Mouse (Mus musculus) stomach, embryonic 14.5 days (tissue): ENCODE measurements around the gene Hspb9. TPM values are rescaled to one million over a fixed set of nuclear protein-coding genes. Genes with fewer than 3 reads are reported as not detected.

Experiments used
- ATAC-seq: fragments of 200-750 bp; cut with Nextera tagmentation; 2 replicates; pipeline ENCODE4 v1.8.0; 2017; ENCODE audit warnings: low read depth, moderate TSS enrichment; ENCODE audit not compliant: insufficient number of reproducible peaks, insufficient read depth, low FRiP score
- H3K27ac ChIP-seq: fragments of 300-500 bp; sonication (generic); 2 replicates; pipeline ENCODE4 v1.5.1; 2014; ENCODE audit warnings: mild to moderate bottlenecking, low read length, moderate library complexity, mixed read lengths
- H3K27me3 ChIP-seq: fragments of 300-500 bp; sonication (generic); 2 replicates; pipeline ENCODE4 v1.6.1; 2014; ENCODE audit warnings: low read length, control low read depth, mixed read lengths; ENCODE audit not compliant: control insufficient read depth, insufficient read depth
- H3K36me3 ChIP-seq: fragments of 300-500 bp; sonication (generic); 2 replicates; pipeline ENCODE4 v1.6.1; 2014; ENCODE audit warnings: mild to moderate bottlenecking, control low read depth, low read length, moderate library complexity, mixed read lengths; ENCODE audit not compliant: control insufficient read depth, insufficient read depth
- H3K4me1 ChIP-seq: fragments of 300-500 bp; sonication (generic); 2 replicates; pipeline ENCODE4 v1.6.1; 2014; ENCODE audit warnings: low read length, control low read depth, mixed read lengths; ENCODE audit not compliant: control insufficient read depth, insufficient read depth
- H3K4me2 ChIP-seq: fragments of 300-500 bp; sonication (generic); replicated peaks from 2 replicates; pipeline ENCODE4 v1.6.1; 2014; ENCODE audit warnings: low read depth, low read length, control low read depth
- H3K4me3 ChIP-seq: fragments of 300-500 bp; sonication (generic); 2 replicates; pipeline ENCODE4 v1.5.1; 2014; ENCODE audit warnings: low read depth, low read length, control low read depth
- H3K9ac ChIP-seq: fragments of 300-500 bp; sonication (generic); replicated peaks from 2 replicates; pipeline ENCODE4 v1.6.1; 2014; ENCODE audit warnings: low read depth, mild to moderate bottlenecking, control low read depth, low read length, moderate library complexity, mixed read lengths
- H3K9me3 ChIP-seq: fragments of 300-500 bp; sonication (generic); 2 replicates; pipeline ENCODE4 v1.6.1; 2016; ENCODE audit warnings: low read depth, low read length, control low read depth; ENCODE audit not compliant: control insufficient read depth
- WGBS: fragments of 180-500 bp; shearing (Covaris S2); extraction: QIAGEN DNeasy Blood & Tissue Kit; methylation state at CpG from one replicate; pipeline ENCODE4 v1.1.7; 2014; 5-methylcytosine and 5-hydroxymethylcytosine counted together
- polyA plus RNA-seq: library from polyadenylated mRNA; unstranded; fragments of >200 nt; fragmentation: Nextera tagmentation; extraction: Ambion mirVana; gene quantifications from 2 replicates; pipeline ENCODE4 v1.2.1, GENCODE M21; 2014

The Hspb9 gene
- polyA plus RNA-seq, 1 experiment from 2014 or later, result 0.41 TPM

DNA sequence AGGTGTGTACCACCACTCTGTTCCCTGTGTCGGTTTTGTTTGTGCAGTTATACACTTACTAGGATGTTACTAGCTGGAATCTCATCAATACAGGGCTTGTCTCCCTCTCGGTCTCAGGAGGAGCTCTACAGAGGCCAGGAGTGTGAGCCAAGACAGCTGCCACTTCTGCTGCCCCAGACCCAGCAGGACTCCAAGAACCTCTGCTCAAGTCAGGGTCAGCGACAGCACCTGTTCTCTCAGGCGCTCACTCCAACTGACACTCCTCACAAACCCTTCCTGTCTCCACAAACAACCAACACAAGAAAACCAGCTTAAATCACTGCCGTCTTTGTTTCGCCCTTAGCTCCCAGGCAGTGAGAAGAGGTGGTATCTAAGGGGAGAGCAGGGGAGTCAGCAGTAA, 15.0 kb downstream of the Hspb9 start:
- Histone ChIP-seq H3K4me1 (peaks cover 12% of the 10 kb centered on the region), H3K27ac (no peak overlapping the region), H3K27me3 (no peaks in the 10 kb centered on the region), H3K9me3 (no peaks in the 10 kb centered on the region), H3K4me2 (no peak overlapping the region), H3K36me3 (peaks cover 5% of the 10 kb centered on the region), H3K9ac (no peak overlapping the region), H3K4me3 (no peak overlapping the region)
- 75% methylated on average over 6 of the region's 6 CpGs for WGBS
- no peak for ATAC-seq

DNA sequence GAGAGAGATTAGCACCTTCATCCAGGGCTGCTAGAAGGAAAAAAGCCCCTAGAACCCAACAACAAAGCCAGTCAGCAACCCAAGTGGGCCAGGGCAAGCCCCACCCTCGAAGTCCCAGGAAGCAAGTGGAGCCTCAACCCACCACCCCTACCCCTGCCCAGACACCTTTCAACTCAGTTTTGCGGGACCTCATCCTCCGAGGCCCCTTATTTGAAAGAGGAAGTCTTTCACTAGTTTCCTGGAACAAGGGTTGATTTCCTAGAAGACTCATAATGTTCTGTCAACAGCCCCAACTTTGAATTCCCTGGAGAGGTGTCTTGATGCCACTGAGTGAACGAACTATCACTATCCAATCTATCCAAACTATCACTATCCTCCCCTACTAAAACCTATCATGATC, 16.3 kb downstream of the Hspb9 start:
- Histone ChIP-seq H3K9ac (no peak overlapping the region), H3K9me3 (no peaks in the 10 kb centered on the region), H3K4me1 (peaks cover 5% of the 10 kb centered on the region), H3K4me2 (no peak overlapping the region), H3K4me3 (no peak overlapping the region), H3K27me3 (no peaks in the 10 kb centered on the region), H3K27ac (no peak overlapping the region), H3K36me3 (peaks cover 5% of the 10 kb centered on the region)
- WGBS, result 88% methylated on average over 4 of the region's 4 CpGs
- ATAC-seq, result no peak

DNA sequence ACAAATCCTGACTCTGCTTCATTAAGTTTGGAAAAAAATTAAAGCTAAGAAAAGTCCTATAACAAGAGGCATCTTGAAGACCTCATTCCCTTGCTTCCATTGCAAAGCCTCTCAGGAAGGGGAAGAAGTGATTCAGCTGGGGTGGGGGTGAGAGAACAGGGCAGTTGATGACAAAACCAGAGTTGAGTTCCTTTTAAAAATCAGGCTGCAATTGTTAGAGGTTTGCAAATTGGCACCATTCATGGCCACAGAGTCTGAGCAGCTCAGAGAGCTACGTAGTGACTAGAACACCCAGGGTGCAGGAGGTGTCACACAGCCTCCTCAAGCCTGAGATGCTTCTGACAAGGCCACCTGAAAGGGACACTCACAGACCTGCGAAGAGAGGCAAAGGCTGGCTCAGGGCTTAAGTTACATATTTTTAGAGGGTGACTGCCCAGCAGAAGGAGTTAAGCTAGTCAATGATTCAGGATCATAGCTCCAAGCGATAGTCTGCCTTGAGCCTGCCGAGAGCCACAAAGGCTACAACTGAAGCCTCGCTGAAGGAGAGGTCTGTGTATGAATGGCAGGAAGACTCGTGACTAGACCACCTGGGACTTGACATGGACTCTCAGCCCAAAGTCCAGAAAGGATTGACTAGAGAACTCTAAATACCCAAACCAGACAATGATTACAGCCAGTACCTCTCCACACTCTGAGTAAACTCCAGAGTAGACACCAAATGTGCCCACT, 17.0 kb downstream of the Hspb9 start:
- H3K4me1 ChIP-seq, result no peaks in the 10 kb centered on the region
- no peak for ATAC-seq
- no peaks in the 10 kb centered on the region for H3K27me3 ChIP-seq
- no peak overlapping the region for H3K4me3 ChIP-seq
- WGBS, result 88% methylated on average over 6 of the region's 6 CpGs
- H3K36me3 ChIP-seq, result peaks cover 5% of the 10 kb centered on the region
- H3K27ac ChIP-seq, result no peak overlapping the region
- H3K4me2 ChIP-seq, result no peak overlapping the region
- H3K9ac ChIP-seq, result no peak overlapping the region
- H3K9me3 ChIP-seq, result no peaks in the 10 kb centered on the region

DNA sequence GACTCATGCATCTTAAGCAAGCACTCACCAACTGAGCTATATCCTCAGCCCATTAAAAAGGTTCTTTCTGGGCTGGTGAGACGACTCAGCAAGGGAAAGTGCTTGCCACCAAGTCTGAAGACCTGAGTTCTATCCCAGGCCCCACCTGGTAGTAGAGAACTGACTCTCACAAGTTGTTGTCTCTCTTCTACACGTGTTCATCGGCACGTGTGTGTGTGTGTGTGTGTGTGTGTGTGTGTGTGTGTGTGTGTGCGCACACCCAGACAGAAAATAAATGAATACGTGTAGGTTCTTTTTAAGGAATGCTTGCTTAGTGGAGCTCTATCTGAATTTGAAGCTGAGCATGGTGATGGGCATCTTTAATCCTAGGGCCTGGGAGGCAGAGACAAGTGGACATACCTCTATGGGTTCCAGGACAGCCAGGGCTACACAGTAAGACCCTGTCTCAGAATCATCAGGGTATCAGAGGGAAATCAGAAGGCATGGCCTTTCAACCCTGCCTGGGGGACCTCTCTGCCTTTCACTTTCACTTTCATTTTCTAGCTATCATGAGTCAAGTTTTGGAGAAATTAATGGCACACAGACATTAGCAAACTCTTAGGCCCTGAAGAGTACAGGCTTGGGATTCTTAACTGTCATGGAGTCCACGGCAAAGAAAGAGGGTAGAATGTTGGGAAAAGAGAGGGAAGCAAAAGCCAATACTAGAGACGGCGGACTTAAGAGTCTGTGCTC, 21.6 kb downstream of the Hspb9 start:
- Histone ChIP-seq H3K4me3 (no peak overlapping the region), H3K9me3 (no peaks in the 10 kb centered on the region), H3K27me3 (no peaks in the 10 kb centered on the region), H3K4me2 (0 out of 2 replicates have a peak overlapping the region, but pooled peaks have one; percentile 16), H3K27ac (no peak overlapping the region), H3K36me3 (no peaks in the 10 kb centered on the region; the same call in 1 of the 2 replicates), H3K9ac (no peak overlapping the region), H3K4me1 (peaks cover 13% of the 10 kb centered on the region)
- no peak for ATAC-seq
- 86% methylated on average over 9 of the region's 9 CpGs for WGBS

DNA sequence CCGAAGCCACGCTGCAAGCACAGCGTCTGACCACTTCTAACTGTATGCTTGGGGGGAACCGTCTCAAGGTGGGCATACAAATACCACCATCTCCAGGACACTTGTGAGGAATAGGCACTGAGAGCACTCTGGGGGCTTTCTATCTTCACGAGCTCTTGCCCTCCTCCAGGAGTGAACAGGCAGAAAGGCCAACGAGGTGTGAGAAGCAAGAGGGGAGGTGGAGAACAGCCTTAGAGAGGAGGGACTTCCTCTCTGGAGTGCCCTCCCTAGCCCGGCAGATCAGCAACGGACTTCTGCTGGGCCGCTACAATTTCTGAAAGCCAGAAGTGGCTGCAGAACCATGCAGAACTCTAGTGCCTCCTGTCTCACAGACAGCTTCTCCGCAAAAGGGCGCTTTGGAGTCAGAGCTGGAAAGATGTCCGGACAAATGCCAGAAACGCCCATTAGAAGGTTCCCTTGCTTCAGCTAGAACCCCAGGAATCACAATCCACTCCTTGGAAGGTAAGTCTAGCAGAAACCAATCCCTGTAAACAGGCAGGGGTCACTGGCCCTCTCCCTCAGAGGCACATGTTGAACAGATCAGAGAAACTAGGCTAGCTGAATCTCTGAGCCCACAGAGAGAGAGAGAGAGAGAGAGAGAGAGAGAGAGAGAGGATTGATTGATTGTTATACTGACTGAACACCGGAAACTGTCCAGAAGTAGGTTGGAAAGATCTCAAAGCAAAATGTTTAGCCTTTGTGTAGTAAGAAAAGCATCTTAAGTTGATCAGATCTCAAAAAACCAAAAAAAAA, 22.5 kb downstream of the Hspb9 start:
- peaks cover 13% of the 10 kb centered on the region for H3K4me1 ChIP-seq
- ATAC-seq, result no peak
- 68% methylated on average over 14 of the region's 14 CpGs for WGBS
- H3K9me3 ChIP-seq, result no peaks in the 10 kb centered on the region
- no peak overlapping the region for H3K27ac ChIP-seq
- no peak overlapping the region; the same call in 1 of the 2 replicates for H3K9ac ChIP-seq
- H3K4me3 ChIP-seq, result 0 out of 2 replicates have a peak overlapping the region, but pooled peaks have one; percentile 99
- no peaks in the 10 kb centered on the region; the same call in 1 of the 2 replicates for H3K36me3 ChIP-seq
- peak overlapping the region; percentile 16; the same call in 1 of the 2 replicates for H3K4me2 ChIP-seq
- no peaks in the 10 kb centered on the region for H3K27me3 ChIP-seq

DNA sequence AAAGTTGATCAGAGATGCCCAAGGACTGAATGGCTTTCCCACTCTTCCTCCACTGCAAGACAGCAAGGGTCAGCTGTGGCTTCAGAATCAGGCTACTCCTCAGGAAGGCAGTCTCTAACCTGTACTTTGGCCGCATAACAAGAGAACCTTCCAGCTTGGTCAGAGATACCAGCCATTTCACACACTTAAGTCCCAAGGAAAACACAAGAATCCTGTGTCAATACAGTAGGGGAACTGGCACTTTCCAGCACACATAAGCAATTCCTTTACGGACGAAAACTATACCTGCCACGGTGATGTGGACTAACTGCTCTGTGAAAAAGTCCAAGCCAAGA, 23.1 kb downstream of the Hspb9 start:
- Histone ChIP-seq H3K36me3 (no peaks in the 10 kb centered on the region; the same call in 1 of the 2 replicates), H3K27ac (no peak overlapping the region), H3K4me3 (peak overlapping the region; percentile 99), H3K27me3 (no peaks in the 10 kb centered on the region), H3K4me2 (peak overlapping the region; percentile 88), H3K9ac (peak overlapping the region; percentile 87; the same call in 1 of the 2 replicates), H3K9me3 (no peaks in the 10 kb centered on the region), H3K4me1 (peaks cover 13% of the 10 kb centered on the region)
- WGBS, result 61% methylated on average over 4 of the region's 4 CpGs
- no peak for ATAC-seq

DNA sequence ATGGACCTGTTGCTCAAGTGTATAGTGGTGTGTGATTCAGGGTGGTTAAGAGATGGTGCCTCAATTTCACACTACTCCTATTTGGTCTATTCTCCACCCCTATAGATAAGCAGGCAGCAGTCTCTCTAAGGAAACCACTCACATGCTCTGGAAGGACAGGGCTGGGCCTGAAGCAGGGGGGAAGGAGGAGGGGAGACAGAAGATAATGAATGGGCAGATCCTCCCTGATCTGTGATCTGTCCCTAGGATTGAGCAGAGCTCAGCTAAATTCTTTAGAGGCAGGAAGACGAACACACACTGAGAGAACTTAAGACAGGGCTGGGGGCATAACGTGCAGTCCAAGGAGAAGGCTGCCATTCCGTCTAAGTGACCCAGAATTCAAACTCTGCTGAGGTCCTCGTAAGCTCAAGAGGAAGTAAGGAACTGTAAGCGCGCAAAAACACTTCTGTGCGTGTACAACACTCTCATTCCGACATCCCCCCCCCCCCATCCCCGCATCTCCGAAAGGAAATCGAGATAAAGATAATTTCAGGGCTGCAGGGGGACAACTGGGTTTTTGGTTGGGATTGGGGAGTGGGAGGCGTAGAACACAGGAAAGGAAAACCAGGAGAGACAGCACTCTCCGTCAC, 23.6 kb downstream of the Hspb9 start:
- H3K27me3 ChIP-seq, result no peaks in the 10 kb centered on the region
- WGBS, result 2% methylated on average over 13 of the region's 13 CpGs
- ATAC-seq, result no peak
- peak overlapping the region; percentile 56 for H3K27ac ChIP-seq
- peak overlapping the region; percentile 88 for H3K4me2 ChIP-seq
- peak overlapping the region; percentile 87 for H3K9ac ChIP-seq
- H3K4me1 ChIP-seq, result peaks cover 13% of the 10 kb centered on the region
- H3K9me3 ChIP-seq, result no peaks in the 10 kb centered on the region
- H3K4me3 ChIP-seq, result peak overlapping the region; percentile 99
- H3K36me3 ChIP-seq, result no peaks in the 10 kb centered on the region; the same call in 1 of the 2 replicates

DNA sequence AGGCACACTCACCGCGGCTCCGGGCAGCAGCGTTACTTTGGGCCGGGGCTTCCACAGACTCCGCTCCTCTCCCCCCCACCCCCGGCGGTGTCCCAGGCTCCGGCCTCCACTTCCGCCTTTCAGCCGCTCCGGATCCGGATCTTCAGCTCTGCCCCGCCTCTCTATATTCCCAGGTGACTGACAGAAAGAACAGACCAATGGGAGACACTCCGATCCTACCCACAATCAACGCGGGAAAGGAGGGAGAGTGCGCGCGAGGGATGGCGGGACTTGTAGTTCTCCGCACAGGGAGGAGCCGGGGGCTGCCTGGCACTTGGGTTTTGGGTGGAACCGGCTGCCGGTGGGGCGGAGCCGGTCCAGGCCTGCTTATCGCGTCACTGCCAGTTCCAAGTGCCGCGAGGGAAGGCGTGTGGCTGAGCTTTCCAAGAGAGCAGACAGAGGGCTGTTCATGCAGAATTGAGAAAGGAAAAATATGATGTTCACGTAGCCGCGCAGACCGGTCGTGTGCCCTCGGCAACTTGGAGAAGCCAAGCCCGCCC, 24.5 kb downstream of the Hspb9 start, which contains the start of gene Rab5c:
Gene Rab5c (minus strand): TSS at position 150 of the 539 bp plus-strand sequence.
- Histone ChIP-seq H3K9ac (peak within 1 kb of the TSS; percentile 87), H3K36me3 (no peaks in the 10 kb centered on the region), H3K27me3 (no peaks in the 10 kb centered on the region), H3K4me2 (peak within 1 kb of the TSS; percentile 88), H3K9me3 (no peaks in the 10 kb centered on the region), H3K4me1 (peaks cover 13% of the 10 kb centered on the region), H3K27ac (peak within 1 kb of the TSS; percentile 56), H3K4me3 (peak within 1 kb of the TSS; percentile 99)
- ATAC-seq, result peak; percentile 99
- WGBS, result under 1% methylated on average over 39 of the region's 39 CpGs
